Mouse (Mus musculus) MEL (cell line): Measurements from ENCODE around the gene Trmt2a. TPM values are rescaled to one million over a fixed set of nuclear protein-coding genes. Genes with fewer than 3 reads are reported as not detected.
A peak's percentile ranks its signal among the peaks of the same experiment; 100 is the strongest.

Experiments
- DNase-seq: peaks from one replicate; pipeline ENCODE4 v3.0.0; 2011; ENCODE audit warnings: low read depth, low spot score
- H3K27ac ChIP-seq: 2 replicates; pipeline ENCODE4 v1.5.1; 2012; ENCODE audit warnings: low read depth, mild to moderate bottlenecking, control low read depth, low read length, moderate library complexity; ENCODE audit not compliant: control insufficient read depth
- H3K27me3 ChIP-seq, 2 experiments: fragments of 150-350 bp in 1 of 2; sonication (generic) in 1 of 2; 2 replicates each; pipeline ENCODE4 v1.6.1; 2012; ENCODE audit warnings: low read length in 2 of 2, mild to moderate bottlenecking in 2 of 2, improper control_type of control experiment in 1 of 2, moderate library complexity in 1 of 2; ENCODE audit not compliant: insufficient read depth in 2 of 2, control insufficient read depth in 1 of 2
- H3K36me3 ChIP-seq, 2 experiments: 2 replicates each; pipeline ENCODE4 v1.6.1; 2012 to 2014; ENCODE audit warnings: low read length in 2 of 2, improper control_type of control experiment in 1 of 2, inconsistent platforms in 1 of 2, mild to moderate bottlenecking in 1 of 2; ENCODE audit not compliant: insufficient read depth in 2 of 2, control insufficient read depth in 1 of 2
- H3K4me1 ChIP-seq, 2 experiments: fragments of 150-350 bp in 1 of 2; sonication (generic) in 1 of 2; 2 replicates each; pipeline ENCODE4 v1.6.1; 2012; ENCODE audit warnings: low read length in 2 of 2, improper control_type of control experiment in 1 of 2, mild to moderate bottlenecking in 1 of 2; ENCODE audit not compliant: insufficient read depth in 2 of 2, control insufficient read depth in 1 of 2
- H3K4me3 ChIP-seq, 2 experiments: fragments of 150-350 bp in 1 of 2; sonication (generic) in 1 of 2; 2 replicates each; pipeline ENCODE4 v1.5.1; 2012; ENCODE audit warnings: low read depth in 2 of 2, low read length in 2 of 2, mild to moderate bottlenecking in 2 of 2, moderate library complexity in 2 of 2, control low read depth in 1 of 2, improper control_type of control experiment in 1 of 2; ENCODE audit not compliant: control insufficient read depth in 1 of 2, insufficient read depth in 1 of 2
- H3K79me2 ChIP-seq: 2 replicates; pipeline ENCODE4 v1.6.1; 2012; ENCODE audit warnings: mild to moderate bottlenecking, low read length, moderate library complexity; ENCODE audit not compliant: control insufficient read depth, poor library complexity, insufficient read depth
- H3K9ac ChIP-seq: 2 replicates; pipeline ENCODE4 v1.6.1; 2012; ENCODE audit warnings: low read depth, mild to moderate bottlenecking, control low read depth, low read length, moderate library complexity; ENCODE audit not compliant: control insufficient read depth, poor library complexity, severe bottlenecking
- H3K9me3 ChIP-seq: fragments of 150-350 bp; sonication (generic); replicated peaks from 2 replicates; pipeline ENCODE4 v1.6.1; 2012; ENCODE audit warnings: mild to moderate bottlenecking, low read length, improper control_type of control experiment, moderate library complexity; ENCODE audit not compliant: insufficient read depth
- BHLHE40 ChIP-seq: IDR thresholded peaks from 2 replicates; pipeline ENCODE4 v1.6.1; 2012; ENCODE audit warnings: low read depth, mild to moderate bottlenecking, inconsistent platforms, low read length, improper control_type of control experiment, borderline replicate concordance
- CTCF ChIP-seq, 3 experiments: IDR thresholded peaks in 2 of 3; conservative IDR thresholded peaks in 1 of 3; 2 replicates each; pipeline ENCODE4 v1.5.1; 2011 to 2012; ENCODE audit warnings: low read length in 3 of 3, low read depth in 2 of 3, mild to moderate bottlenecking in 2 of 3, improper control_type of control experiment in 1 of 3, inconsistent platforms in 1 of 3, mixed read lengths in 1 of 3, moderate library complexity in 1 of 3; ENCODE audit not compliant: control insufficient read depth in 1 of 3, insufficient read depth in 1 of 3, poor library complexity in 1 of 3, severe bottlenecking in 1 of 3
- E2F4 ChIP-seq: IDR thresholded peaks from 2 replicates; pipeline ENCODE4 v1.6.1; 2011; ENCODE audit warnings: low read depth, low read length, improper control_type of control experiment, borderline replicate concordance
- GATA1 ChIP-seq: IDR thresholded peaks from 2 replicates; pipeline ENCODE4 v1.6.1; 2011; ENCODE audit warnings: low read depth, low read length, improper control_type of control experiment
- HCFC1 ChIP-seq: IDR thresholded peaks from 2 replicates; pipeline ENCODE4 v1.6.1; 2012; ENCODE audit warnings: low read depth, mild to moderate bottlenecking, inconsistent platforms, low read length, improper control_type of control experiment, moderate library complexity
- JUND ChIP-seq: IDR thresholded peaks from 2 replicates; pipeline ENCODE4 v1.6.1; 2011; ENCODE audit warnings: low read depth, mild to moderate bottlenecking, improper control_type of control experiment, low read length
- KAT2A ChIP-seq: conservative IDR thresholded peaks from 2 replicates; pipeline ENCODE4 v1.6.1; 2012; ENCODE audit warnings: low read depth, low read length, improper control_type of control experiment, inconsistent platforms
- MAX ChIP-seq: IDR thresholded peaks from 2 replicates; pipeline ENCODE4 v1.6.1; 2011; ENCODE audit warnings: low read length, improper control_type of control experiment
- MAZ ChIP-seq: IDR thresholded peaks from 2 replicates; pipeline ENCODE4 v1.6.1; 2012; ENCODE audit warnings: low read depth, mild to moderate bottlenecking, inconsistent platforms, low read length, improper control_type of control experiment
- MXI1 ChIP-seq: IDR thresholded peaks from 2 replicates; pipeline ENCODE4 v1.6.1; 2011; ENCODE audit warnings: mild to moderate bottlenecking, low read depth, low read length, improper control_type of control experiment
- NELFE ChIP-seq: IDR thresholded peaks from 2 replicates; pipeline ENCODE4 v1.6.1; 2011; ENCODE audit warnings: low read depth, low read length, improper control_type of control experiment
- NRF1 ChIP-seq: IDR thresholded peaks from 2 replicates; pipeline ENCODE4 v1.6.1; 2014; ENCODE audit warnings: low read depth, mild to moderate bottlenecking, inconsistent platforms, low read length, improper control_type of control experiment, moderate library complexity; ENCODE audit not compliant: poor library complexity, insufficient read depth, severe bottlenecking
- POLR2A ChIP-seq, 2 experiments: IDR thresholded peaks; 2 replicates each; pipeline ENCODE4 v1.6.1; 2011 to 2012; ENCODE audit warnings: low read length in 2 of 2, mild to moderate bottlenecking in 2 of 2, control low read depth in 1 of 2, improper control_type of control experiment in 1 of 2, low read depth in 1 of 2, moderate library complexity in 1 of 2; ENCODE audit not compliant: control insufficient read depth in 1 of 2, insufficient read depth in 1 of 2, poor library complexity in 1 of 2
- POLR2AphosphoS5 ChIP-seq: IDR thresholded peaks from 2 replicates; pipeline ENCODE4 v1.6.1; 2012; ENCODE audit warnings: low read depth, borderline replicate concordance, mild to moderate bottlenecking, inconsistent platforms, low read length, moderate library complexity, mixed read lengths
- RCOR1 ChIP-seq: IDR thresholded peaks from 2 replicates; pipeline ENCODE4 v1.6.1; 2012; ENCODE audit warnings: low read depth, mild to moderate bottlenecking, inconsistent platforms, low read length, improper control_type of control experiment
- SIN3A ChIP-seq: IDR thresholded peaks from 2 replicates; pipeline ENCODE4 v1.6.1; 2012; ENCODE audit warnings: low read length, improper control_type of control experiment, inconsistent platforms
- TAL1 ChIP-seq: IDR thresholded peaks from 2 replicates; pipeline ENCODE4 v1.6.1; 2012; ENCODE audit warnings: mild to moderate bottlenecking, inconsistent platforms, low read length, moderate library complexity, mixed read lengths
- TBP ChIP-seq: IDR thresholded peaks from 2 replicates; pipeline ENCODE4 v1.8.0; 2011; ENCODE audit warnings: low read depth, low read length, improper control_type of control experiment
- TCF12 ChIP-seq: IDR thresholded peaks from 2 replicates; pipeline ENCODE4 v1.6.1; 2014; ENCODE audit warnings: low read depth, mild to moderate bottlenecking, inconsistent platforms, low read length, improper control_type of control experiment, moderate library complexity
- ZNF384 ChIP-seq: IDR thresholded peaks from 2 replicates; pipeline ENCODE4 v1.6.1; 2012; ENCODE audit warnings: low read depth, mild to moderate bottlenecking, inconsistent platforms, low read length, improper control_type of control experiment
- polyA plus RNA-seq, 2 experiments: library from polyadenylated mRNA; stranded (reverse) in 1 of 2; unstranded in 1 of 2; fragments of >175 nt in 1 of 2; fragments of >200 nt in 1 of 2; gene quantifications; 2 replicates each; pipeline versions ENCODE4 v1.2.1 to v1.2.4; 2012; ENCODE audit warnings: low replicate concordance in 2 of 2, low read depth in 1 of 2; ENCODE audit not compliant: insufficient read length in 2 of 2, insufficient read depth in 1 of 2, missing spikeins in 1 of 2
- total RNA-seq: library from RNA; depleted of rRNA; stranded (reverse); fragments of 300-350 nt; gene quantifications from 2 replicates; pipeline ENCODE4 v1.2.3, GENCODE M21; 2012

Gene Trmt2a
- total and polyA plus RNA-seq, 3 experiments = 178 to 185 TPM; not detected in 1

DNA sequence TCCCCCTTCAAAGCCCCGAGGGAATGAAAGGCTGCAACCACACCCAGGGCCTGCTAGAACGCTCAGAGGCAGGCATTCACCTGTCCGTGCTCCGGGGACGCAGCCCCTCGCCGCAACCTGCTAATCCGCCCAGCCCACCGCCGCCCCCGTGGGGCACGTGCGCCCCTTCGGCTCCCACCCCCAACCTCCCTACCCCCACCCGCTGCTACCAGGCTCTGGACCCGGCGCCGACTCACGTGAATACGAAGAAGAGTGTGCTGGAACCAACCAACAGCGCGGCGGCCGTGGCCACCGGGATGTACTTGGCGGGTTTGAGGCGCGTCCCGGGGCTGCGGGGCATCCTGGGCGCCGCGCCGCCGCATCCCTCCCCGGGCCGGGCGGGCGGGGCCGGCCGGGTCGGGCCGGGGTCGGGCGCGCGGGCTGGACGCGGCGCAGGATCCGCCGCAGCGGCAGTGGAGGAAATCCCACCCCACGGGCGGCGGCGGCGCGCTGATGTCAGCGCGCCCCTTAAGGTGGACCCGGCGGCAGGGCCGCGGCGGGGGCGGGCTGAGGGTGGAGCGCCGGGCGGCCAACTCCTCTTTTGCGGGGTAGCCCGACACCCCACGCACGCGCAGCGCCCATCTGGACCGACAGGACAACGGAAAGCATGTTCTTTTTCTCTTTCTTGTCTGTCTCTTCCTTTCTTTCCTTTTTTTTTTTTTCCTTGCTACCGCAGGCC lies 13.6 kb upstream of the Trmt2a start, which contains the start of gene Zdhhc8:
Gene Zdhhc8 (minus strand): TSS at position 466 of the 718 bp plus-strand sequence.
- Histone ChIP-seq H3K79me2 (peaks cover 24% of the 10 kb centered on the region), H3K27me3 (no peaks in the 10 kb centered on the region), H3K4me3 (peak within 1 kb of the TSS; percentile 82 to 96), H3K9me3 (no peaks in the 10 kb centered on the region), H3K36me3 (peaks cover 4 to 8% of the 10 kb centered on the region in 2 experiments; a peak in 3 of 4 replicates), H3K4me1 (peaks cover 0 to 21% of the 10 kb centered on the region in 2 experiments; a peak in 3 of 4 replicates), H3K27ac (no peak within 1 kb of the TSS), H3K9ac (peak within 1 kb of the TSS; percentile 74)
- DNase-seq = peak; percentile 73
- TF ChIP-seq HCFC1 (peak; percentile 46; the same call in 1 of the 2 replicates), POLR2A (IDR thresholded peaks at IDR 0.05; ENCODE audit: control insufficient read depth in 1 of 2, insufficient read depth in 1 of 2, low read depth in 1 of 2, low read length in 2 of 2, poor library complexity in 1 of 2) (peak in 1 of 2 experiments; percentile 40; a peak in 1 of 4 replicates), E2F4 (no peak), MAX (0 out of 2 replicates have a peak, but pooled peaks have one; percentile 20), ZNF384 (0 out of 2 replicates have a peak, but pooled peaks have one; percentile 14), SIN3A (peak; percentile 29; the same call in 1 of the 2 replicates), MXI1 (peak; percentile 80), NELFE (peak; percentile 34; the same call in 1 of the 2 replicates), TAL1 (no peak), TBP (no peak; the same call in 1 of the 2 replicates), POLR2AphosphoS5 (no peak), MAZ (peak; percentile 80; the same call in 1 of the 2 replicates), NRF1 (peak; percentile 73), GATA1 (no peak), JUND (no peak), KAT2A (no peak), TCF12 (no peak), RCOR1 (no peak), CTCF (IDR thresholded peaks at IDR 0.05 in 2 of 3, conservative IDR thresholded peaks at IDR 0.05 in 1 of 3; ENCODE audit: control insufficient read depth in 1 of 3, insufficient read depth in 1 of 3, low read depth in 2 of 3, low read length in 3 of 3, poor library complexity in 1 of 3, severe bottlenecking in 1 of 3) (no peak), BHLHE40 (peak; percentile 57; the same call in 1 of the 2 replicates)
